Mouse (Mus musculus) embryonic facial prominence, embryonic 15.5 days (tissue): ENCODE data around the gene Catsperg1. TPM values are rescaled to one million over a fixed set of nuclear protein-coding genes. Genes with fewer than 3 reads are reported as not detected.
"Not testable (repeated sequence)": the region's sequence is repeated elsewhere in the genome, so short reads cannot be mapped to it uniquely, and the experiment has no call there.

Source experiments
- ATAC-seq: fragments of 200-750 bp; cut with Nextera tagmentation; 2 replicates; pipeline ENCODE4 v1.8.0; 2017; ENCODE audit warnings: low read depth, moderate TSS enrichment; ENCODE audit not compliant: insufficient number of reproducible peaks, low FRiP score, low TSS enrichment
- H3K27ac ChIP-seq: fragments of 300-500 bp; sonication (generic); replicated peaks from 2 replicates; pipeline ENCODE4 v1.5.1; 2015; ENCODE audit warnings: mild to moderate bottlenecking, inconsistent platforms
- H3K27me3 ChIP-seq: fragments of 300-500 bp; sonication (generic); 2 replicates; pipeline ENCODE4 v1.6.1; 2015; ENCODE audit warnings: inconsistent platforms
- H3K36me3 ChIP-seq: fragments of 300-500 bp; sonication (generic); 2 replicates; pipeline ENCODE4 v1.6.1; 2015; ENCODE audit warnings: mild to moderate bottlenecking, inconsistent platforms
- H3K4me1 ChIP-seq: fragments of 300-500 bp; sonication (generic); 2 replicates; pipeline ENCODE4 v1.6.1; 2015; ENCODE audit warnings: inconsistent platforms
- H3K4me2 ChIP-seq: fragments of 300-500 bp; sonication (generic); replicated peaks from 2 replicates; pipeline ENCODE4 v1.6.1; 2015; ENCODE audit warnings: mild to moderate bottlenecking, inconsistent platforms
- H3K4me3 ChIP-seq: fragments of 300-500 bp; sonication (generic); replicated peaks from 2 replicates; pipeline ENCODE4 v1.5.1; 2015; ENCODE audit warnings: mild to moderate bottlenecking, inconsistent platforms
- H3K9ac ChIP-seq: fragments of 300-500 bp; sonication (generic); 2 replicates; pipeline ENCODE4 v1.6.1; 2015; ENCODE audit warnings: inconsistent platforms
- H3K9me3 ChIP-seq: fragments of 300-500 bp; sonication (generic); replicated peaks from 2 replicates; pipeline ENCODE4 v1.6.1; 2016; ENCODE audit warnings: inconsistent platforms
- WGBS: fragments of 180-500 bp; shearing (Covaris S2); methylation state at CpG from one replicate; pipeline ENCODE4 v1.1.7; 2015; 5-methylcytosine and 5-hydroxymethylcytosine counted together
- polyA plus RNA-seq: library from polyadenylated mRNA; unstranded; fragments of >200 nt; fragmentation: Nextera tagmentation; extraction: Ambion mirVana; gene quantifications from 2 replicates; pipeline ENCODE4 v1.2.1, GENCODE M21; 2015

Gene Catsperg1
- polyA plus RNA-seq, 1 experiment from 2014 or later: 1.3 TPM

DNA sequence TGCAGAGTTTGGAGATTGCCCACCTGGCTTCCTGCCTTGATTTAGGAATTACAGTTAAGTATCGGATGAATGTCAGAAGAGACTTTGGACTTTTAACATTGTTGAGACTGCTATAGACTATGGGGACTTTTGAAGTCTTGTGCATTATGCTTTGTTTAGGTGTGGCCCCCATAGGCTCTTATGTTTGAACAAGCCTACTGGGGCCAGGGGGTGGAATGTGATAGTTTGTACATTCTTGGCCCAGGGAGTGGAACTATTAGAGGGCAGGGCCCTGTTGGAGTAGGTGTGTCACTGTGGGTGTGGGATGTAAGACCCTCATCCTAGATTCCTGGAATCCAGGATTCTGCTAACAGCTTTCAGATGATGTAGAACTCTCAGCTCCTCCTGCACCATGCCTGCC lies 19.6 kb downstream of the Catsperg1 start:
- not testable (repeated sequence) for H3K4me2 ChIP-seq, H3K36me3 ChIP-seq, ATAC-seq, H3K4me3 ChIP-seq, H3K4me1 ChIP-seq, H3K9ac ChIP-seq, H3K27me3 ChIP-seq, H3K27ac ChIP-seq, H3K9me3 ChIP-seq
- WGBS: 89% methylated on average over 1 of the region's 1 CpGs

DNA sequence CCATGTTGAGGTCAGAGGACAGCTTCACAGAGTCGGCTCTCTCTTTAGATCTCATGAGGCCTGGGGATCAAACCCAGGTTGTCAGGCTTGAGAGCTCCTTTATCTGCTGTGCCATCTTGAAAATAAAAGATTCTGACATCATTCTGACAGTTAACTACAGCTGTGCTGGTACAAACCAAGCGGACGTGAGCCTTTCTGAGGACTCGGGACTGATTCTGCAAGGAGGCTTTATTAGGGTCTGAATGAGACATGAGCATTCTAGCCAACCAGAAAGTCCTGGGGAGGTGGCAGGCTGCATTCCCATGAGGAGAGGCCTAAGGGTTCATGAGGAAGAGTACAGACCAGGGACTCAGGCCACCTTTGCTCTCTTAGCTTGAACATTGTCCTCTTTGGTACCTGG lies 32.5 kb downstream of the Catsperg1 start:
- not testable (repeated sequence) for H3K27me3 ChIP-seq, H3K27ac ChIP-seq, H3K4me3 ChIP-seq, H3K9me3 ChIP-seq, H3K4me2 ChIP-seq, ATAC-seq, H3K9ac ChIP-seq
- 83% methylated on average over 4 of the region's 4 CpGs for WGBS
- peaks cover 17% of the 10 kb centered on the region for H3K4me1 ChIP-seq
- peaks cover 12% of the 10 kb centered on the region for H3K36me3 ChIP-seq

DNA sequence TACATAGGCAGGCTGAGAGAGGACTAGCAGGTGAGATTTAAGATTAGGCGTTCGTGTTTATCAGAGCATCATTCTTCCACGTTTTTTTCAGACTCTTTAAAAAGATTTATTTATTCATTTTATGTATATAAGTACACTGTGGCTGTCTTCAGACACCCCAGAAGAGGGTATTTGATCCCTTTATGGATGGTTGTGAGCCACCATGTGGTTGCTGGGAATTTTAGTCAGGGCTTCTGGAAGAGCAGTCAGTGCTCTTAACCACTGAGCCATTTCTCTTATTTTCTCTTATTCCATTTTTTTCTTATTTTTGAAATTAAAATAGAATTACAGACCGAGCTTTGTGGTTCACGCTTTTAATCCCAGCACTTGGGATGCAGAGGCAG lies 33.0 kb downstream of the Catsperg1 start:
- Histone ChIP-seq H3K4me1 (peaks cover 17% of the 10 kb centered on the region), H3K27ac (no peak overlapping the region; the same call in 1 of the 2 replicates), H3K27me3 (no peaks in the 10 kb centered on the region), H3K9ac (no peak overlapping the region), H3K4me2 (peak overlapping the region; percentile 58), H3K9me3 (no peaks in the 10 kb centered on the region), H3K36me3 (peaks cover 17% of the 10 kb centered on the region), H3K4me3 (peak overlapping the region; percentile 81)
- ATAC-seq: no peak
- WGBS: 40% methylated on average over 5 of the region's 5 CpGs

DNA sequence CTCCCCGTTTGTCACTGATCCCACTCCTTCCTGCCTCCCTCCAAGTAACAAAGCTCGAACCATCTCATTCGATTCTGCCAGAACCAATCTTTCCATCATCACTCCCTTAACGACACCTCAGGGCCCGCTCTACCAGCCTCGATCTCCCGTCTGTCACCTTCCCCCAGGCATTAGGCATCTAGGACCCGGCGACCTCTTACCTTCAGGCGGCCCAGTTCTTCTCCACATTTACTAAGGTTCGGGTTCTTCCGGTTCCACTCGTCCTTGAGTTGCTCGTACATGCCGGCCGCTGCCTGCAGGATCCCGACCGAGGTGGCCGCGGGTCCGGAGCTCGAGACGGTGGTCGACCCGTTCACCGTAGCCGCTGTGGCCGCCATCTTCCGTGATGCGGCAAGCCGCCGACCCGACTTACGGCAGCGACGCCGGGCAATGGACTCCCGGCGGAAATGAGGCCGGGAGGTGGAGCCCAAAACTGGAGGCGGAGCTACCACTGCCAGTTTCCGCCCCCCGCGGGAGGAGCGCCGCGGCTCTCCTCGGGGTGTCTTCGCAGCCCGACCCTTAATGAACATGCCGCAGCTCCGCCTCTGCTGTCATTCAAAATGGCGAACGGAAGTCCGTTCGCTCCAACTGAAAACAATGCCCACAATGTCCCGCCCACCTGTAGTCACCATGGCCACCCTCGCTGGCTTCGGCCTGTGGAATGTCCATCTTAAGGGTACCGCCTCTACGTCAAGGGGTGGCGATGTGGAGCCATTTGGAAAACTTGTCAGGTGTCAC lies 33.6 kb downstream of the Catsperg1 start, which contains the start of gene Psmd8:
Psmd8 (minus strand) TSS at position 625 of the 777 bp plus-strand sequence.
- Histone ChIP-seq H3K27me3 (no peaks in the 10 kb centered on the region), H3K9ac (peak within 1 kb of the TSS; percentile 64), H3K4me2 (peak within 1 kb of the TSS; percentile 75), H3K4me1 (peaks cover 17% of the 10 kb centered on the region), H3K36me3 (peaks cover 23% of the 10 kb centered on the region), H3K27ac (peak within 1 kb of the TSS; percentile 63), H3K4me3 (peak within 1 kb of the TSS; percentile 81), H3K9me3 (no peaks in the 10 kb centered on the region)
- under 1% methylated on average over 62 of the region's 62 CpGs for WGBS
- peak; percentile 94 for ATAC-seq

DNA sequence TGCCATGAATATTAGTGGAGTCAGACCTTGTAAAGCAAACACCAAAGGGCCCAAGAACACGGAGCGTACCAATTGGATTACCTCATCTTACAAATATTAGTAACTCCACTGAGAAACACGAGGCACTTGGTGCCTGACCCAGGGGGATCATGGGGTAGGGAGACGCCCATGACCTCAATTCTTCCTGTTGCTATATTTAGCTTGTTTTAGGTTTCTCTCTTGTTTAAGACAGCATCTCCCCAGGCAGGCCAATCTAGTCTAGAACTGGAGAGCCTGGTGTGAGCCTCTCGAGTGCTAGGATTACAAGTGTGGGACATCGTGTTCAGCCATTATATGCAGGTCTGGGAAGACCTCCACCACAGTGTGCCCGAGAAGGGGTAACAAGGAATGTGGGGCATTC lies 34.5 kb downstream of the Catsperg1 start:
- H3K9ac ChIP-seq: 0 out of 2 replicates have a peak overlapping the region, but pooled peaks have one; percentile 64
- H3K27me3 ChIP-seq: peaks cover 6% of the 10 kb centered on the region; the same call in 1 of the 2 replicates
- peak overlapping the region; percentile 75 for H3K4me2 ChIP-seq
- no peak overlapping the region for H3K27ac ChIP-seq
- 28% methylated on average over 7 of the region's 7 CpGs for WGBS
- peak overlapping the region; percentile 81 for H3K4me3 ChIP-seq
- H3K9me3 ChIP-seq: no peaks in the 10 kb centered on the region
- H3K4me1 ChIP-seq: peaks cover 17% of the 10 kb centered on the region
- peaks cover 32% of the 10 kb centered on the region for H3K36me3 ChIP-seq
- no peak for ATAC-seq

DNA sequence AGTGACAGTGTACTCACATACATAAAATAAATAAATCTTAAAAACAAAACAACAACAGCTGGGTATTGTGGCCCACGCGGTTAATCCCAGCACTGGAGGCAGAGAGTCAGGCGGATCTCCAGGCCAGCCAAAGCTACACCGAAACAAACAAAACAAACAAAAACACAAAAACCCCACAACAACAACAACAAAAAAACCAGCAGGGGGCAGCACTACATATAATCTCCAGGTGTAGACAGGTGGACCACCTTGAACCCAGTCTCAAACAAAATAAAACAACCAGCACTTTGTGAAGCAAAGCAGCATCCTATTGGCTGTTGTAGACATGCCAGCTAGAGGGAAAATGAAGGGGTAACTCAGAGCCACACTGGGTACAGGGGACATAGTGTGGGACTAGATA lies 35.7 kb downstream of the Catsperg1 start:
- Histone ChIP-seq H3K27me3 (peaks cover 17% of the 10 kb centered on the region), H3K27ac (no peak overlapping the region), H3K4me2 (no peak overlapping the region), H3K4me3 (no peak overlapping the region), H3K36me3 (peaks cover 44% of the 10 kb centered on the region), H3K9ac (no peak overlapping the region), H3K4me1 (peaks cover 17% of the 10 kb centered on the region), H3K9me3 (no peaks in the 10 kb centered on the region)
- 89% methylated on average over 4 of the region's 4 CpGs for whole genome bisulfite sequencing
- ATAC-seq: no peak

DNA sequence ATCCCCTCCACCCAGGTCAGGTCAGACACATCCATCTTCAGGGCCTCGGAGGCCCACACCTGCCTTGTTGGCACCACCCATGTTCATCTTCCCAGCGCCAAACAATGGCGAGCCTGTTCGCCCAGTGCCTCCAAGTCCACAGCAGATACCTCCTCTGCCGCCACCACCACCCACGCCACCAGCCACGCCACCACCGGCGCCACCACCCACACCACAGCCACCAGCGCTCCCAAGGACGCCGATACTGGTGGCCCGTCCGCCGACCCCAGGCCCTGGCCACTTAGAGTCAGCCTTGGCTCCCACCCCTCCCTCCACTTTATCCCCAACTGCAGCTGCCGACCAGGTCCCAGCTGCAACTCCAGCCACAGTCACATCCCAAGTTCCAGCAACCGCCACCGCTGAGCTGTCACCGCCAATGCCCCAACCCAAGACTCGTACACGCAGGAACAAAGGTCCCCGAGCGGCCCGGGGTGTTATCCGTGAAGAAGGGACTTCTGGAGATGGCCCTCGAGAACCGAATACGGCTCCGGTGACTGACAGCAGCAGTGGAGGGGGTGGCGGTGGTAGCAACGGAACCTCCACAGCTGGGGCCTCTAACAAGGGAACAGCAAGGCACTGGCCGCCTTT lies 41.3 kb downstream of the Catsperg1 start:
- Histone ChIP-seq H3K4me3 (peak overlapping the region; percentile 65), H3K27me3 (peaks cover 38% of the 10 kb centered on the region), H3K27ac (no peak overlapping the region), H3K9me3 (no peaks in the 10 kb centered on the region), H3K4me2 (peak overlapping the region; percentile 88; the same call in 1 of the 2 replicates), H3K4me1 (peaks cover 44% of the 10 kb centered on the region), H3K9ac (no peak overlapping the region), H3K36me3 (peaks cover 42% of the 10 kb centered on the region)
- no peak for ATAC-seq
- WGBS: 39% methylated on average over 32 of the region's 32 CpGs

DNA sequence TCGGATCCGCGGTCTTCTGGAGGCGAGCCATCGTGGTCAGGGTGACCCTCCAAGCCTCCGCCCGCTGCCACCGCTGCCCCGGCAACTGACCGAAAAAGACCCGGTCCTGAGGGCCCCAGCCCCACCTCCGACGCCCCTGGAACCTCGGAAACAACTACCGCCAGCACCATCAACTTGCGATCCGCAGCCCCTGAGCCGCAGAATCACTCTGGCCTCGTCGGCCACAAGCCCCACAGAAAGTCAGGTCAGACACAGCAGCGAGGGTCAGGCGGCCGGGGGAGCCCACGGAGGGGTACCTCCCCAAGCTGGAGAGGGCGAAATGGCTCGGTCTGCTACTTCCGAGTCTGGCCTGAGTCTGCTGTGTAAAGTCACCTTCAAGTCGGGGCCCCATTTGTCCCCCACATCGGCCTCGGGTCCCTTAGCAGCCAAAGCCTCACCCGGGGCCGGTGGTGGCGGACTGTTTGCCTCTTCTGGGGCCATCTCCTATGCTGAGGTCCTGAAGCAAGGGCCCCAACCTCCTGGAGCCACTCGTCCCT lies 42.2 kb downstream of the Catsperg1 start:
- 6% methylated on average over 34 of the region's 34 CpGs for WGBS
- Histone ChIP-seq H3K9me3 (no peaks in the 10 kb centered on the region), H3K9ac (peak overlapping the region; percentile 4; the same call in 1 of the 2 replicates), H3K27ac (no peak overlapping the region), H3K36me3 (peaks cover 35% of the 10 kb centered on the region), H3K27me3 (peaks cover 38% of the 10 kb centered on the region), H3K4me3 (peak overlapping the region; percentile 65), H3K4me1 (peaks cover 44% of the 10 kb centered on the region), H3K4me2 (peak overlapping the region; percentile 88)
- ATAC-seq: no peak

DNA sequence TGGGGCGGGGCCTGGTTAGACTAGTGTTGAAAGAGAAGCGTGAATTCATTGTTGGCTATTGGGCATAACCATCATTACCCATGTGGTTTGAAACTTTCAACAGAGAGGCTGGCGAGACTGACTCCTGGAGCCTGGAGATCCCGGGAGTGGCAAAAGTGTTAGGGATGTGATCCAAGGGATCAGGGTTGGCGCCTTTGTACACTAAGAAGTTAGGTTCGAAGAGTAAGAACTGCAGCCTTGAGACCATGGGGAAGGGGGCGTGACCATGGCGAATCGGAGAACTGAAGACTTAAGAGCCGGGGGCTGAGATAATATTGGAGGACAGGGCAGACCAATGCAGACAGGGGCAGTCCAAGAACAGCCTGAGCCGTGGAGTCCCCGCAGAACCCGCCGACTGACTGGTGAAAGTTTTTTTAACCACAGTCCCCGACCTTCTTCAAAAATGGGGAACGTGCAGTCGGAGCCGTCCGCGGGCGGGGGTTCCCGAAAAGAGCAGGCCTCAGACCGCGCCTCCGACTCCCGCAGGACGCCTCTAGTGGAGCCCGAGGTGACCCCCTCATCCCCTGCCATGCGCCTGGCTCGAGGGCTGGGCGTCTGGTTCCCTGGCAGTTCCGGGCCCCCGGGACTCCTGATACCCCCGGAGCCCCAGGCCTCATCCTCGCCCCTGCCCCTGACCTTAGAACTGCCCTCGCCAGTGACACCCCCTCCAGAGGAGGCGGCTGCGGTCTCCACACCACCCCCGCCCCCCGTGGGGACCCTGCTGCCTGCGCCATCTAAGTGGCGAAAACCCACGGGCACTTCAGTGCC lies 42.9 kb downstream of the Catsperg1 start:
- Histone ChIP-seq H3K27me3 (peaks cover 38% of the 10 kb centered on the region), H3K9ac (peak overlapping the region; percentile 4; the same call in 1 of the 2 replicates), H3K9me3 (no peaks in the 10 kb centered on the region), H3K4me2 (peak overlapping the region; percentile 88), H3K4me3 (peak overlapping the region; percentile 65), H3K4me1 (peaks cover 44% of the 10 kb centered on the region), H3K27ac (no peak overlapping the region), H3K36me3 (peaks cover 29% of the 10 kb centered on the region)
- no peak for ATAC-seq
- WGBS: under 1% methylated on average over 43 of the region's 43 CpGs

DNA sequence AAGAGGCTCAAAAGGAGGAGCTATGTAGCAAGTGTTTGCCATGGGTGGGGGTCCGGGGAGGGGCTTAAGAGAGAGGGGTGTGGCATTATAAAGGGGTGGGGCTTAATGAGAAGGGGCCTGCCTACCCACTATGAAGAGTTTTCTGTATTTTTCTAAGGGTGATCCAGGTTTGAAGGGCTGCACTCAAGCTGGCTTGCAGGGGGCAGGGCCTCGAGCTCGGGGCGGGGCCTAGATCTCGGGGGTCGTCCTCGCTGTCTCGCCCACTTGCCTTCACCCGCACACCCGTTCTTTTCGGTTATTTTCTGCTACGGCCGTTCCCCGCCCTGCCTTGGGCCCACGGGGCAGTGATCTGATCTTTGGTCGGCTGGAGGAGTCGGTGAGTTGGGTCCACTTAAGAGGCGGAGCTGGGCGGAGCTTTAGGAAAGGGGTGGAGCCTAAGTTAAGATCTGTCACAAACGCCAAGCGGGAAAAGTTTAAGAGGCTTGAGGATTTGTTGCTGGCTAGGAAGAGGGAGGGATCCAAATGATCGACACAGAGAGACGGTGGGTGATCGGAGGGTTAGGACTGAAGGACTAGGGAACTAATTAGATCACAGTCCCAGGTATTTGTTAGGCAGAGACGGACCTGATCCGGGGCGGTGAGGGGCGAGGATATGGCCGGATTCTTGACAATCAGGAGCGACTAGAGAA lies 43.6 kb downstream of the Catsperg1 start, which contains the start of the genes Ggn and Spred3:
Ggn (plus strand) TSS at position 145 of the 689 bp plus-strand sequence.
Spred3 (minus strand) TSS at position 346 of the 689 bp plus-strand sequence.
- peak; percentile 56 for ATAC-seq
- Histone ChIP-seq H3K27ac (peak within 1 kb of the TSS; percentile 82), H3K36me3 (peaks cover 21% of the 10 kb centered on the region), H3K4me1 (peaks cover 44% of the 10 kb centered on the region), H3K4me3 (peak within 1 kb of the TSS; percentile 65), H3K27me3 (peaks cover 38% of the 10 kb centered on the region), H3K9ac (peak within 1 kb of the TSS; percentile 57), H3K4me2 (peak within 1 kb of the TSS; percentile 88), H3K9me3 (no peaks in the 10 kb centered on the region)
- WGBS: under 1% methylated on average over 30 of the region's 30 CpGs
